Mouse (Mus musculus) lung, postnatal 0 days (tissue): ENCODE results near the gene 9130213A22Rik. TPM values are rescaled to one million over a fixed set of nuclear protein-coding genes. Genes with fewer than 3 reads are reported as not detected.
A peak's percentile ranks its signal among the peaks of the same experiment; 100 is the strongest.

Experiments used
- ATAC-seq: fragments of 200-750 bp; cut with Nextera tagmentation; 2 replicates; pipeline ENCODE4 v1.8.0; 2017; ENCODE audit warnings: moderate library complexity
- DNase-seq: peaks from one replicate; pipeline ENCODE4 v3.0.0-alpha.2; 2016; ENCODE audit warnings: low spot score
- H3K27ac ChIP-seq: fragments of 300-500 bp; sonication (generic); 2 replicates; pipeline ENCODE4 v1.5.1; 2014; ENCODE audit warnings: antibody characterized with exemption, mild to moderate bottlenecking, low read length, mixed read lengths
- H3K27me3 ChIP-seq: fragments of 300-500 bp; sonication (generic); replicated peaks from 2 replicates; pipeline ENCODE4 v1.6.1; 2014; ENCODE audit warnings: low read length, mixed read lengths; ENCODE audit not compliant: insufficient read depth
- H3K36me3 ChIP-seq: fragments of 300-500 bp; sonication (generic); 2 replicates; pipeline ENCODE4 v1.6.1; 2014; ENCODE audit warnings: low read length, mixed read lengths; ENCODE audit not compliant: insufficient read depth
- H3K4me1 ChIP-seq: fragments of 300-500 bp; sonication (generic); 2 replicates; pipeline ENCODE4 v1.6.1; 2014; ENCODE audit warnings: antibody characterized with exemption, low read depth, low read length, mixed read lengths; ENCODE audit not compliant: insufficient read depth
- H3K4me2 ChIP-seq: fragments of 300-500 bp; sonication (generic); replicated peaks from 2 replicates; pipeline ENCODE4 v1.6.1; 2014; ENCODE audit warnings: low read depth, mild to moderate bottlenecking, low read length, moderate library complexity, mixed read lengths
- H3K4me3 ChIP-seq: fragments of 300-500 bp; sonication (generic); 2 replicates; pipeline ENCODE4 v1.5.1; 2014; ENCODE audit warnings: low read depth, low read length
- H3K9ac ChIP-seq: fragments of 300-500 bp; sonication (generic); replicated peaks from 2 replicates; pipeline ENCODE4 v1.6.1; 2014; ENCODE audit warnings: low read depth, mild to moderate bottlenecking
- H3K9me3 ChIP-seq: fragments of 300-500 bp; sonication (generic); 2 replicates; pipeline ENCODE4 v1.6.1; 2016; ENCODE audit warnings: low read length, mixed read lengths
- CTCF ChIP-seq: IDR thresholded peaks from 2 replicates; pipeline ENCODE4 v1.5.1; 2016; ENCODE audit warnings: antibody characterized with exemption, mild to moderate bottlenecking
- EP300 ChIP-seq: IDR thresholded peaks from 2 replicates; pipeline ENCODE4 v1.6.1; 2016; ENCODE audit warnings: antibody characterized with exemption, mild to moderate bottlenecking, control low read depth
- WGBS: fragments of 180-500 bp; shearing (Covaris S2); extraction: QIAGEN DNeasy Blood & Tissue Kit; methylation state at CpG from one replicate; pipeline ENCODE4 v1.1.7; 2014; 5-methylcytosine and 5-hydroxymethylcytosine counted together
- polyA plus RNA-seq: library from polyadenylated mRNA; unstranded; fragments of >200 nt; fragmentation: Nextera tagmentation; extraction: Ambion mirVana; gene quantifications from 2 replicates; pipeline ENCODE4 v1.2.1, GENCODE M21; 2015

9130213A22Rik gene
- polyA plus RNA-seq, 1 experiment from 2014 or later = 0.50 TPM

- Histone ChIP-seq H3K27ac (no peak overlapping the region), H3K4me1 (peaks cover 21% of the 10 kb centered on the region; the same call in 1 of the 2 replicates), H3K4me3 (peak overlapping the region; percentile 54), H3K9me3 (no peaks in the 10 kb centered on the region), H3K36me3 (no peaks in the 10 kb centered on the region), H3K9ac (0 out of 2 replicates have a peak overlapping the region, but pooled peaks have one; percentile 48), H3K4me2 (peak overlapping the region; percentile 77), H3K27me3 (no peaks in the 10 kb centered on the region)
- under 1% methylated on average over 20 of the region's 33 CpGs for WGBS
- peak; percentile 40 for DNase-seq
- no peak for ATAC-seq
- no peak for TF ChIP-seq CTCF
- no peak for TF ChIP-seq EP300
Measured at GRCm38 (mm10) chr11:69121001-69121740, 1.2 kb downstream of the 9130213A22Rik start.

GRCm38 (mm10) chr11:69120221-69121000 is 2.0 kb downstream of the 9130213A22Rik start, which contains the start of gene Hes7:
Gene Hes7, plus strand, starts transcription at chr11:69120404.
- TF ChIP-seq CTCF (no peak), EP300 (no peak)
- ATAC-seq (no peak), DNase-seq (no peak)
- H3K4me3 ChIP-seq = peak within 1 kb of the TSS; percentile 54
- no peak within 1 kb of the TSS for H3K27ac ChIP-seq
- H3K4me1 ChIP-seq = peaks cover 17% of the 10 kb centered on the region; the same call in 1 of the 2 replicates
- H3K27me3 ChIP-seq = no peaks in the 10 kb centered on the region
- H3K36me3 ChIP-seq = no peaks in the 10 kb centered on the region
- H3K4me2 ChIP-seq = peak within 1 kb of the TSS; percentile 77
- 0 out of 2 replicates have a peak within 1 kb of the TSS, but pooled peaks have one; percentile 48 for H3K9ac ChIP-seq
- 3% methylated on average over 26 of the region's 27 CpGs for WGBS
- H3K9me3 ChIP-seq = no peaks in the 10 kb centered on the region

- no peak for DNase-seq
- no peak overlapping the region for H3K9ac ChIP-seq
- 50% methylated on average over 14 of the region's 14 CpGs for WGBS
Measured at GRCm38 (mm10) chr11:69119446-69120155, 2.8 kb downstream of the 9130213A22Rik start.

GRCm38 (mm10) chr11:69118765-69119164 is 3.6 kb downstream of the 9130213A22Rik start:
- no peak overlapping the region for H3K9ac ChIP-seq

More at GRCm38 (mm10) chr11:69119446-69120155, 2.8 kb downstream of the 9130213A22Rik start:
- H3K36me3 ChIP-seq = no peaks in the 10 kb centered on the region
- peak overlapping the region; percentile 77 for H3K4me2 ChIP-seq
- TF ChIP-seq CTCF = no peak
- TF ChIP-seq EP300 = no peak
- H3K9me3 ChIP-seq = no peaks in the 10 kb centered on the region
- H3K4me1 ChIP-seq = peaks cover 17% of the 10 kb centered on the region; the same call in 1 of the 2 replicates
- H3K4me3 ChIP-seq = no peak overlapping the region
- no peaks in the 10 kb centered on the region for H3K27me3 ChIP-seq
- no peak overlapping the region for H3K27ac ChIP-seq
- ATAC-seq = no peak

GRCm38 (mm10) chr11:69117737-69118695 is 4.4 kb downstream of the 9130213A22Rik start:
- peak; percentile 48 for ATAC-seq
- Histone ChIP-seq H3K27me3 (no peaks in the 10 kb centered on the region), H3K9me3 (no peaks in the 10 kb centered on the region), H3K4me2 (peak overlapping the region; percentile 88), H3K9ac (peak overlapping the region; percentile 62), H3K4me3 (peak overlapping the region; percentile 52), H3K27ac (peak overlapping the region; percentile 81), H3K36me3 (no peaks in the 10 kb centered on the region), H3K4me1 (peaks cover 17% of the 10 kb centered on the region; the same call in 1 of the 2 replicates)
- DNase-seq = peak; percentile 80
- WGBS = under 1% methylated on average over 45 of the region's 45 CpGs
- no peak for TF ChIP-seq EP300
- TF ChIP-seq CTCF = no peak

More at GRCm38 (mm10) chr11:69118765-69119164, 3.6 kb downstream of the 9130213A22Rik start:
- 1% methylated on average over 15 of the region's 15 CpGs for WGBS
- Histone ChIP-seq H3K9me3 (no peaks in the 10 kb centered on the region), H3K4me3 (peak overlapping the region; percentile 52), H3K4me2 (peak overlapping the region; percentile 88), H3K27ac (0 out of 2 replicates have a peak overlapping the region, but pooled peaks have one; percentile 81), H3K36me3 (no peaks in the 10 kb centered on the region), H3K27me3 (no peaks in the 10 kb centered on the region), H3K4me1 (peaks cover 17% of the 10 kb centered on the region; the same call in 1 of the 2 replicates)
- TF ChIP-seq CTCF (no peak), EP300 (no peak; the same call in 1 of the 2 replicates)
- peak; percentile 17; the same call in 1 of the 2 replicates for ATAC-seq
- peak; percentile 87 for DNase-seq
